Mouse (Mus musculus): Measurements from ENCODE around the gene H2afb2. TPM values are rescaled to one million over a fixed set of nuclear protein-coding genes. Genes with fewer than 3 reads are reported as not detected.

H2afb2 gene
- polyA plus RNA-seq (2014; fragmentation: Nextera tagmentation; extraction: Ambion mirVana) = not detected in 2 replicates

DNA sequence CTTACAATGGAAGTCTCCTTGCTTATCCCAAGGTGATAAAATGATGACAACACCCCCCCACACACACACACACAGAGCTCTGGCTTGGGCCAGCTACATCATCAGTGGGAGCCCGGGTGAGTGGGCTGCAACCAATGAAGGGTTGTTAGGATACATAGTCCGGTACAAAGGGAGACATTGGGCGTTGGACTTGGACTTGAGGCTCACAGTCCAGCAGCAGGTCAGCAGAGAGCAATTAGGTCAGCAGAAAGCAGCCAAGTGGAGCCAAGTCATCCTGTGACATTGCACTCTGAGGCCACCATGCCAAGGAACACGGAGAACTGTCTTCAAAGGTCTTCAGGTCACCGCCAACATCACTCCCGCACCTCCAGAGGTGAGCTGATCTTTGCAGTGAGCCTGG lies at the start of gene H2afb2:
Gene H2afb2 (plus strand): TSS at position 301 of the 400 bp plus-strand sequence.
- Histone ChIP-seq H3K4me2 (ENCODE audit: low read depth, low read length, severe bottlenecking) (no peak within 1 kb of the TSS), H3K36me3 (ENCODE audit: control insufficient read depth, insufficient read depth, low read length) (no peaks in the 10 kb centered on the region), H3K9ac (ENCODE audit: low read length) (no peak within 1 kb of the TSS), H3K27ac (ENCODE audit: low read depth, low read length) (no peak within 1 kb of the TSS), H3K4me1 (replicated peaks; ENCODE audit: control insufficient read depth, insufficient read depth, low read length) (no peaks in the 10 kb centered on the region), H3K27me3 (ENCODE audit: control insufficient read depth, insufficient read depth, low read length) (no peaks in the 10 kb centered on the region), H3K4me3 (ENCODE audit: low read depth, low read length) (no peak within 1 kb of the TSS), H3K9me3 (ENCODE audit: control insufficient read depth, low read length) (no peaks in the 10 kb centered on the region)
- WGBS = 89% methylated on average over 6 of the region's 6 CpGs
- DNase-seq (ENCODE audit: low spot score) (no peak), ATAC-seq (replicated peaks; ENCODE audit: low FRiP score) (no peak)

Other genes with a start within 250 kb of the H2afb2 start
- gene Cpxcr1, start 232.2 kb upstream of the H2afb2 start, polyA plus RNA-seq (2014; fragmentation: Nextera tagmentation; extraction: Ambion mirVana) = not detected in 2 replicates

Measured in forebrain, embryonic 11.5 days (tissue).